Mouse (Mus musculus) megakaryocyte, adult 5-6 weeks (primary cell): Measurements from ENCODE around the gene Smyd4. TPM values are rescaled to one million over a fixed set of nuclear protein-coding genes. Genes with fewer than 3 reads are reported as not detected.

Experiments used
- ATAC-seq: 2 replicates; pipeline ENCODE4 v1.8.0; 2016; ENCODE audit warnings: mild to moderate bottlenecking, inconsistent platforms; ENCODE audit not compliant: poor library complexity, severe bottlenecking
- total RNA-seq, 2 experiments: library from RNA; stranded (forward) in 1 of 2; stranded (reverse) in 1 of 2; fragments of 153-499, 151-499 nt in 1 of 2; fragments of 221-1000, 200-1000 nt in 1 of 2; gene quantifications; 2 replicates each; pipeline versions ENCODE4 v1.2.3 to v1.2.4; 2015 to 2017

The Smyd4 gene
- total RNA-seq (2015) (1.9 and 4.9 TPM in 2 replicates), total RNA-seq (2017) (6.5 and 12.7 TPM in 2 replicates)

DNA sequence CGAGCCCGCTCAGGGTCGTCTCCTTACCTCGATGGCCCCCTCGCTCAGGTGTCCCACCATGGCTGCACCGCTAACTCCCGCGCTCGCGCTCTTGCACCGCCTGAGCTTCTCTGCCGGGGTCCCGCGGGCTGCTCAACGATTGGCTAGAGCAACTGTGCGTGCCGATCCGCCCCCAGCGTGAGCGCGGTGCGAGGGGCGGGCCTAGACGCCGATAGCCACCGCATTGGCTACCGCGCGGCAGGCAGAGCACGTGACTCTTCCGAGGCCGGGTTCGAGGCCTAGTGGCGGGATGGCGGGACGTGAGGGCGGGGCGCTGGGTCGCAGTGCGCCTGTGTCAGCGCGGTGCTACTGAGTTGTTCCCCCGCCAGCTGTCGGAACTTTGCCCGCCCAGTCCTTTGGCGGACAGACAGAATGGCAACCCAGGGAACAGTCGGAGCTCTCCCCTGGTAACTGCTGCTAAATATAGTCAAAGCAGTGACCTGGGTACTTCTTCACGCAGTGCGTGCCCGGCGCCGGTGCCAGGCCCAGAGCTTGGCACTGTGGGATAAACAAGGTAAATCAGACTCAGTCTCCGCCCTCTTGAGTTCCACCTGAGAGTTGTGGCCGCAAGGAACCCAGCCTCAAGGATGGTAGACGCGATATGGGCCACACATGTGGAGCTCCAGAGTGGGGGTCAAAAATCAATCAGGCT, at the start of gene Smyd4, which contains the start of gene Rpa1:
Smyd4 (plus strand) TSS at position 235 of the 691 bp plus-strand sequence.
Rpa1 (minus strand) TSS at position 126 of the 691 bp plus-strand sequence.
- ATAC-seq = peak; percentile 99

DNA sequence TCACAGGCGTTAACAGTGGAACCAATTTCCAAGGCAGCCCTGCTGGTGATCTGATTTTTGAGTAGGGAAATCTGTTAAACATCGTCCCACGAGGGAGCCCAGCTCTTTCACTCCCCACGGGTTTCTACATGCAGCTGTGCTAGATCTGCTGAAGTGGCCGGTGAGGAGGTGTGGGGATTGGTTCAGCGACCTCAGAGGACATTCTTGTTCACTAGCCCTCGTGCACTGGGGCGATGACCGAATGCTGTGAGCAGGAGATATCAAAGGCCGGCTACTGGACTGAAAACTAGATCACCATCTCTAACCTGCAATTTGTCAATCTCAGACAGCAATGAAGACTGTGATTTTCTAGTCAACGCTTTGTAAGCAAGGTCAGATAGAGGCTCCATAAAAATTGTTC, 49.7 kb upstream of the Smyd4 start:
- no peak for ATAC-seq

DNA sequence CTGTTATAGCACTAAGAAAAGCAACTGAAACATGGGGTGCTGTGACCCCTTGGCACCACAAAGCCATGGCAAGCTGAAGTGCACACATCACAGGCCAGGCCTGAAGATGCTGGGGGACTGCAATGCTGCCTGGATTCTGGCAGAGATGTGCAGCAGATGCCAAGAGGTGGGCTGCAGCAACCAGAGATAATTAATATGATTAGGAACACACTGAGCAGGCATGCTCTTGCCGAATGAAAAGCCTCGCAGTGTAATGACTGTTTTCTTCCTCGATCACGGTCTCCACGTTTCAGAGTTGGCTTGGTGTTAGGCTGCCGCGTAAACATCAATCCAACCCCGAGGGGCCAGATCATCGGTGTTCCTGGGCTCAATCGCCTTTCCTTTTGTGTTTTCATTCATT, 48.4 kb upstream of the Smyd4 start:
- no peak for ATAC-seq

DNA sequence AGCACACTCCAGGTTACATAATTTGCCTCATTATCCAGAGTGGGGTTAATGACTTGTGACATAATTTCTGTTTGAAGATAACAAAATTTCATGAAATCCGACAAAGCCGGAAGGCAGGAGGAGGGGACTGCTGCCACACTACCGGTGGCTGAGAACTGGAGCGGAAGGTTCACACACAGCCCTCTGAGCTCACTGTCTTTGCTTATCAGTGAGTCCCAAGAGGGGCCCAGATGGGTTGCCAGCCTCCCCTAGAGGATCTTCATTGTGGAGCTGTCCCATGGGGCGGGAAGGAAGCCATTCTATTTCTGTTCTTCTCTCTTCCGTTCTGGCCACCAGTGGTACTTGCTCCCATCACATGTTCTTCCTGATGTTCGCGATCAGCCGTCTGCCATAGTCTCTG, 47.3 kb upstream of the Smyd4 start:
- no peak for ATAC-seq

DNA sequence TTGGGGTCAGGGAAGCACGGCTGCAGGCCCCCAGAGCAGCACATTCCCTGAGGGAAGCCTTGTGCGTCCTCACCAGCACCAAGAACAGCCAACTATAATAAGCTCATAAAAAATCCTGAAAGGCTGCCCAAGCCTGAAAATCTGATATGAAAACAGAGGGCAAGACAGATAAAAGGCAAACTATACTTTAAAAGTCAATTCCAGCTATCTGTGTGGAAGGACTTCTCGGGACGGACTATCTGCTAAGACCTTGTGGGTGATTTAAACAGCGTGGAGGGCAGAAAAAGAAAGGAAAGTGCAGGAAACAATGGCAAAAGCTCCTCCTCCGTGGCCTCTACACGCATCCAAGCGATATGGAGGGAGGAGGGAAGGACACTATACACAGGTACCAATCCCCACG, 43.4 kb upstream of the Smyd4 start:
- ATAC-seq = no peak

DNA sequence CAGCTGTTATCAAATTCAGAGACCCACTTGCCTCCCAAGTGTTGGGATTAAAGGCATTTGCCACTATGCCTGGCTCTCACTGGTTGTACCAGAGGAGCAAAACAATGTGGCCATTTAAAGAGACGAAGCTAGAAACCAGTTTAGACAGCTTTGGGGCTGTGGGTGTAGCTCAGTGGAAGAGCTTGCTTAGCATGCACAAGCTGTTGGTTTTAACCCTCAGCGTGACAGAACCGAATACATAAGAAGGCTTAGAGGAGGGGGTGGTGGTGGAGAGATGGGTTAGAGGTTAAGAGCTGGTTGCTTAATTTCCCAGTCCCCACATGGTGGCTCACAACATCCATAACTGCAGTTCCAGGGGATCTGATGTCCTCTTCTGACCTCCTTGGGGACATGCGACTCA, 39.6 kb upstream of the Smyd4 start:
- ATAC-seq = no peak

DNA sequence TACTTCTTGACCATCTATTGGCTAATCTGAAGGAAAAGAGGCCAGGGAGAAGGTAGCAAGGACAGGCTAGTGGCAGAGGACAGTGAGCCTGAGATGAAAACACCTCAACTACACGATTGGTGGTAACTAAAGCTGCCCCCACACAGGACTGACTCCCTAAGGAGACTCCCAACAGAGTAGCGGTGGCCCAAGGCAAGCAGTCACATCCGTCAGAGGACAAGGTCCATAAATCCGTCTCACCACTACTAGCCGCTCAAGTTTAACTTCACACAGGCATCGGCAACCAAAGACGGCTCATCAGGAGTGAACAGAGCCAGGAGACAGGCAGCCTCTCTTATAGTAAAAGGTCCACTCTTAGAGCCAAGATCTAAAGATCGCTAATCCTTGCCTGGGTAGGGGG, 37.4 kb upstream of the Smyd4 start:
- no peak for ATAC-seq

DNA sequence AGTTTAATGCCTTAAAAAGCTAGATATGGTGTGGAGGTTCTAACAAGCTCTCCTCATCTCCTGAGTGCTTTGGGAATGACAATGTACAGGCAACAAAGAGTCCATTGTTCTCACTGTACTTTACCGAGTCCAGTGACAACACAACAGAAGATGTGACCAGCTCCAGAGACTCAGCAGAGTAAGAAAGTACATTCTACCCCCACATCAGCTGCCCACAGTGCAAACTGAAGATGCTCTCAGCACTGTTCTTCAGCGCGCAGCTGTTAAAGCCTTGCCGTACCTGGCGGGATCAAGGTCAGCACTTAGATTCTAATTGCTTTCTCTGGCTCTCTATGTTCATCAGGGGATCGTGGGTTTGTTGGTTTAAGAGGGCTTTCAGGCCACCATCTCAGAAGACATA, 36.5 kb upstream of the Smyd4 start:
- no peak for ATAC-seq

DNA sequence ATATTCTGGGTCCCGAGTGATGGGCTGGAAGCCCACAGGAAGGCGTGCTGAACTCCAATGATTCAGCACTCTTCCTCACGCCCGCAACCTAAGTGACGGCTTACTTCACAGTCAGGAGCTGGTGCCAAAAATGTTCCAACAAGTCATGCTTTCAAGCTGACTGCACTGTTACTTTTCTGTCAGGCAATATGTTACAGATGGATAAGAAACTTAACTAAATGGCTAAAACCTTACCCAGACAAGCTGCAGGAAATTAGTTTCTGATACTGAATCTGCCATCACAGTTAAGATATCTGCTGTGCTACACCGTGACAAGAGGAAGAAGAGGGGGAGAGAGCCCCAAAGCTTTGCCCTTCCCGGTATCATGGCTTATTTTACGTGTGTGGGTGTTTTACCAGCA, 34.4 kb upstream of the Smyd4 start:
- ATAC-seq = no peak

DNA sequence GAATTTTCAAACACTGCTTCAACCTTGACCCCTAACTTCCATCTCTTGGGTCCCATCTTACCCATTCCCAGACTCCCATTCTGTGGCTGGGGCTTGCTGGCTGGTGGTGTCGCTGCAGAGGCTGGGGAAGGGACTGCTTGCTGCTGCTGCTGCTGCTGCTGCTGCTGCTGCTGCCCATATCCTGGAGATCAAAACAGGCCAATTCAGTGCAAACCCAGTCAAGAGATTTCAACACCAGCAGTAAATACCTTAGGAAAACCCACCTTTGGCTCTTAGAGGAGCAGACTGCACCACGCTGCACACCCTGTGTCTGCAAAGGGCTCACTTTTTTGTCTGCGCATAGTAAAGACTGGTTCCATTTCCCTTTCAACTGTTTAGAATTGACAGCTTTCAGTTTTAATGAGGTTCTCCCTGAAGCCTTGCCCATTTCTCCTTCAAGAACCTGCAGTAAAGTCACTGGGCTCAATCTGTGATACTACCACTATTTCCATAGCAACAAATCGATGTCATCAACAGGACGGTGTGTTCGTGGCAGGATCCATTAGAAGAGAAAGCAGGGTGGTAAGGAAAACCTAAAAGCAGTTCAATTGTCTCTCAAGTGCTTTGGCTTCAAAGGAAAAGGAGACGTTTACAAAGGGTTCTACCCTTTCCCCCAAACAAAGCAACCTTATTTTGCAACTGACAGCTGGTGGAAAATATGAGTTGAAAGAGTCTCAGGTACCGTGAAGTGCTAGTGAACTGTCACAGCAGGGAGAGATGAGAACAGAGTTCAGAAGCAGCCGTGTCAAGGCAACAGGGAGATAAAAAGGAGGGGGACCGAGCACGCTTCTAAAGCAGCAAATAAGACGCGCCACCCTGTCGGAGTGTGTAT, 29.6 kb upstream of the Smyd4 start:
- no peak for ATAC-seq

DNA sequence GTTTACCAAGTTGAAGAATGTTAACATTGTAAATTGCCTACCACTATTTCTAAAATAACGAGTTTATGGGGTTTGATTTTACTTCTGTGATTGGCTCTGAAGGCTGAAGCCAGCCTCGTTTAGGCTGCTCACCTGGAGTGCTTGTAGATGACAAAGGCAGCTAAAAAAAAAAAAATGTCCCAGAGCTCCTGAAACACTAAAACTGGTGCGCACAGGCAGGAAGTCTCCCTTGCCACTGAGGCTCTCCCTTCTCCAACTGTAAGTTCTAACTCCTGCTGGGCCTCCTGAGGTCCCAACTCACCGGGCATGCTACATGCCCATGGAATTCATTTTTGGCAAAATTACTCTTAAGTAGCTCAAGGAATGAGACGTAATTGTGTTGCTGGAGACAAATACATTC, 29.0 kb upstream of the Smyd4 start:
- ATAC-seq = no peak

DNA sequence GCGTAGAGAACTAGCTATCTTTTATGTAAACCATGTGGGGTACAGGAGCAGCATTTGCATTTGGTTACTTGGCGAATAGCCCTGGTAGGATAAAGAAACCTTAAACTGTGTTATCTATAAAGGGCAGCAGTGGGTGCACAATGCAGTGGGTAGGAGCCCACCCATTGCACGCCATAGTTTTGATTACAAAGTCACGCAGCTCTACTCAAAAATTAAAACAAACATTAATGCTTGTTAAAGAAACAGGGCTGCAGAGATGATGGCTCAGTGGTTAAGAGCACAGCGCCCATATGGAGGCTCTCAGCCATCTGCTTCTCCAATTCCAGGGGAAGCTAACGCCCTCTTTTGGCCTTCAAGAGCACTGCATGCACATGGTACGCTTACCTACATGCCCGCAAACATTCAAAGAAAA, 24.9 kb upstream of the Smyd4 start:
- ATAC-seq = no peak

DNA sequence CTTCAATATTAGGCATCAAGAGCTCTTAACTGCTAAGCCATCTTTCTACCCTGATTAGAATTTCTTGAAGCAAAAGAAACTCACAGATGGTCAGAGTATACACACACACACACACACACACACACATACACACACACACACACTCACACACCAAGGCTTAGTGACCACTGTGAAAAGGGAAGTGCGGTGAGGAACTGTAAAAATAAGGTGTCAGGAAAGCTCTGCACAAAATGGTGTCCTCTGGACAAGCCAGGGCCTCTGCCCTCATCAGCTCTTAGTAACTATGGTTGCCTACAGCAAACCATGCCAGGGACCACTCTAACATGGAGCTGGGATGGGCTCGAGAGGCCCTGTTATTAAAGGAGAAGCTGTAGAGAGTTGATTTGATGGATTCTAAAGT, 23.8 kb upstream of the Smyd4 start:
- ATAC-seq = peak; percentile 68

DNA sequence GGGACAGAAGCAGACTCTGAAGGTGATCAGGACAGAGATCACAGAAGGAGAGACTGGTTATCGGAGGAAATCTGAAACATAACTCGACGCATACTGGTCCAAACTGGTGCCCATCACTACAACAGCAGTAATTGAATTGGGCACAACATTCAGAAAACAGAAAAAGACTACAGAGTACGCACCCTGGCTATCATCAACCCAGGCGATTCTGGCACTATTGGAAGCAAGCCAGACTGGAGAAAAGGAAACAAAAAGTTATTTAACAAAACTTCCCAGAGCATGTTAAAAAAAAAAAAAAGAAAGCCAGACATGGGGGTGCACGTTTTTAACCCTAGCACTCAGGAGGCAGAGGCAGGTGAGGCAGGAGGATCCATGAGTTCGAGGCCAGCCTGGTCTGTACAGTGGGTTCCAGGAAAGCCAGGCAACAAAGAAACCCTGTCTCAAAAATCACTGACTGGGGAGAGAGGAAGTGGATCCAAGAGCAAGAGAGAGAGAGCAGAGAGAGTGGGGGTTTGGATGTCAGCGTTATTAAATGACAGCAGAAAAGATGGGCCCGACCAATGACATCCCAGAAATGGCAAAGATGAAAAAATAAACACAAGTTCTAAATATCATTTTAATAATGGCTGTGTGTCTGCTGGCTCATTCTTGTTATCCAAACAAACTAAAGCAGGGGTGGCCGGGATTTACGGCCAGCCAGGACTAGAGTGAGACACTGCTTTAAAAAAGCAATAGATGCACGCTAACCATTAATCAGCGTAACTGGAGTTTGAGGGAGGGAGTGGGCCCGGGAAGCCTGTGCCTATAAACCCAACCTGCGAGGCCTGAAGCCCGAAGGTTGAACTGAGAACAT, 22.9 kb upstream of the Smyd4 start:
- ATAC-seq = no peak

DNA sequence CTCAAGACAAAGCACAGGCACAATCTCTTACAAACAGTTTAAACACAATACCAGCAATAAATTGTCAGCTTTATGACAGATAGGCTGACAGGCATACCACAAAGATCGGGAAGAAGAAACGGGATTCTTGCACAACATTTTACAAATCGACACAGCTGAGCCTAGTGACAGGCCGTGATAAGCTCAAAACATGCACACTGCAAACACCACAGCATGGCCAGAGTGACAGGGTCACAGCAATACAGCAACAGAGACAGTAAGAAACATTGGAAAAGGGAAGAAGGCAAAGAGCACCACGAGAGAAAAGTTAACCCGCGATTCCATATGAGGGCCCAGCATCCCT, 22.3 kb upstream of the Smyd4 start:
- ATAC-seq = no peak

DNA sequence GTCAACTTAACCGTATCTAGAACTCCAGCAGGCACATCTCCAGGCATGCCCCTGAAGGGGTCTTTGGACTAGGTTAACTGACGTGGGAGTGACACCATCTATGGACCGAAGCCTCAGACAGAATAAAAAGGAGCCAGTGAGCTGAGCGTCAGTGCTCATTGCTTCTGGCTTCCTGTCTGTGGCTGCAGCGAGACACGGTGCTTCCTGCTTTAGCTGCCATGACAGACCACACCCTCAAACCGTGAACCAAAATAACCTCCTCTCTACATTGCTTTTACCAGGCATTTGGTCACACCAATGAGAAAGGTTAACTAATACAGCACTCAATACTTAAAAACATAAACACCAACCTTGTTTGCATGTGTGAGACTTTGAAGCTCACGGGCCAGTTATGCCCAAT, 11.6 kb upstream of the Smyd4 start:
- ATAC-seq = peak; percentile 77

DNA sequence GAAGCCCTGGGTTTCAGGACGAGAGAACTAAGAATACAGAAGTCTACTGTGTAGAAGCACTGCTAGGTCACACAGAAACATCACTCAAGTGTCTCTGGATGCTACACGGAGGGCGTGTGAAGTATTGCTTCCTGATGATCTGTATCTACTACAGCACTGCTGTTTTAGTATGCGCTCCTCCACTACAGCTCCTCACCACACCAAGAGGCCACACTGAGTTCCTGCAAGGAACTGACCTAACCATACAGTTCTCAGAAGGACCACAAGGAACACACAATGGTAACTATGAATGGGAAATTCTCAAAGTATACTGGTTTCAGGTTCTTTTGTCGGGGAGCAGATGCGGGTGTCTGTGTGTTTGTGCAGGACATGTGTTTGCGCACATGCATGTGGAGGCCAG, 11.0 kb upstream of the Smyd4 start:
- peak; percentile 51; the same call in 1 of the 2 replicates for ATAC-seq

DNA sequence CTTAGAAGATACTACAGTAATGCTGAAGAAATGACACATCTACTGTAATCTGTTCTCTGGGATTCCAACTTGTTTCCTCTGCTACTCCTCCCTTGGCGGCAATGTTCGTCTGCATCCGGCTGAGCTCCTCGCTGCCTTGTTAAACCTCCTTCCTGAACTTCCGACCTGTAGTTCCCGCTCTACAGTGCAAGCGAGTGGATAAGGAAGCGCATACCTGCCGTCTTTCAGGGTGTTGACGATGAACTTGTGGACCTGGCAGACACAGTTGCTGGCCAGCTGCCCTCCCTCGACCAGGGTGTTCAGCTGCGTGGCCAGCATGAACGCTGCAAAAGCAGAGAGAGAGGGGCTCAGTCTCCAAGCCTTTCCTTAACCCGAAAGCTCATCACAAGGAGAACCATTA, 8.2 kb upstream of the Smyd4 start:
- ATAC-seq = no peak

DNA sequence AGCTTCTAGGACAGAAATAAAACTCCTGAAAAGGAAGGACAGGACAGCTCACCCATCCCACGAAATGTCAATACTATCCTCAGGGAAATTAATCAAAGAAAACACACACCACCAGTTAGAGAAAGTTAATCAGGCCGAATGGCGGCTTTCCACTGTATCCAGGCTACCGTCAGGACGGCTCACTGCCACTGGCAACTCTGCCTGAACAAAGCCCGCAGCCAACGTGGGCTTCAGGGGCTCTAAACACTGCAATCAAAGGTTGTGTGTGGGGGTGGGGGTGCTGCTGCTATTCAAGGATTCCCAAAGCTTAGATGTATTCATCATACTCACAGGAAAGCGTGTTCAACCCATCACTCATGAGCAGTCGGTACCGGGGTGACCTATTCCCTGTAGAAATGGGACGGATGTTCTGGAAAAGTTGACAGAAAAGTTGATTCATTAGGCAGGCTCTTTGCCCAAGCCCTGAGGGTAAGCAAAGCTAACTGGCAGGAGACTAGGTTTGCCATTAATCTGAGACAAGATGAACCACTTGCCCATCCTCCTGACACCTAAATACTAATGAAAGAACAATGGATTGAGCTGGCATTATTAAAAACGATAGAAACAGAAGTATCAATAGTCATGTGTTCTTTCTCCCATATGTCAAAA, 7.4 kb upstream of the Smyd4 start:
- no peak for ATAC-seq

DNA sequence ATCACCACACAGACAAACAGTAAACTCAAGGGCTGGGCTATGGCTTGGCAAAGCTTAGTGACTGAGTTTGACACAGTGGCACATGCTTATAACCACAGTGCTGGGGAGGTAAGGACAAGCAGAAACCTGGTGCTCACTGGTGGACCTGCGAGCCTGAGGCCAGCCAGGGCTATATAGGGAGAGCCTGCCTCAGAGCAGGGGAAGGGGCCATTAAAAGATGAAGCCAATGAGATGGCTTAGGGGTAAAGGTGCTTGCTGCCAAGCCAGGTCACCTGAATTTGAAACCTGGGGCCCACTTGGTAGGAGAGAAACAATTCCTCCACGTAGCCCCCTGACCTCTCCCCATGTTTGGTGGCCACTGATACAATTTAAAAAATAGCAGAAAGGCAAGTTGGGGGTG, 5.1 kb upstream of the Smyd4 start:
- no peak for ATAC-seq

DNA sequence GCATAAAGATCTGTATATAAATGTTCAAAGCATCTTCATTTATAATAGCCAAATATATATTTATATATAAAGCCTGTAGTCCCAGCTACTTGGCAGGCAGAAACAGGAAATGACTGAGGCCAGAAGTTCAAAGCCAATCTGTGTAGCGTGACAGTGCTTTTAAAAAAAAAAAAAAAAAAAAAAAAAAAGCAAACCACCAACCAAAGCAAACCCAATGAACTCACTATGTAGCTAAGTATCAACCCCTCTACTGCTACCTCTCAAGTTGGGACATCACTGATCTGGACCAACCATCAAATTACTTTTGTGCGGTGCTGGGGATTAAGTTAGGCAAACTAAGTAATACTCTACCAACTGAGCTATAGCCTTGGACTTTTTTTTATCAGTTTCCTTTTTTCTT, 4.1 kb upstream of the Smyd4 start:
- ATAC-seq = no peak
